Mouse (Mus musculus): Measurements from ENCODE around the gene Gm49416. TPM values are rescaled to one million over a fixed set of nuclear protein-coding genes. Genes with fewer than 3 reads are reported as not detected.
A peak's percentile ranks its signal among the peaks of the same experiment; 100 is the strongest.
"Not testable (repeated sequence)": the region's sequence is repeated elsewhere in the genome, so short reads cannot be mapped to it uniquely, and the experiment has no call there.

The Gm49416 gene
- polyA plus RNA-seq, 1 experiment from 2014 or later = 0.37 TPM

- Histone ChIP-seq H3K27ac (no peak overlapping the region), H3K27me3 (ENCODE audit: poor library complexity, severe bottlenecking) (no peaks in the 10 kb centered on the region), H3K36me3 (replicated peaks) (no peaks in the 10 kb centered on the region), H3K4me1 (no peaks in the 10 kb centered on the region), H3K4me3 (no peak overlapping the region), H3K9me3 (no peaks in the 10 kb centered on the region)
- no peak for DNase-seq (ENCODE audit: extremely low spot score, low spot score)
- WGBS = 43% methylated on average over 4 of the region's 4 CpGs
These were observed 31.0 kb upstream of the Gm49416 start for GRCm38 (mm10) chr19:8857689-8858088.

- Histone ChIP-seq H3K27ac (no peak overlapping the region), H3K4me1 (no peaks in the 10 kb centered on the region), H3K36me3 (replicated peaks) (no peaks in the 10 kb centered on the region), H3K9me3 (no peaks in the 10 kb centered on the region), H3K4me3 (no peak overlapping the region), H3K27me3 (ENCODE audit: poor library complexity, severe bottlenecking) (no peaks in the 10 kb centered on the region)
- WGBS = 21% methylated on average over 1 of the region's 1 CpGs
- DNase-seq (ENCODE audit: extremely low spot score, low spot score) = no peak
These were observed 29.7 kb upstream of the Gm49416 start for GRCm38 (mm10) chr19:8859018-8859417.

- Histone ChIP-seq H3K27ac (no peak overlapping the region), H3K27me3 (ENCODE audit: poor library complexity, severe bottlenecking) (no peaks in the 10 kb centered on the region), H3K36me3 (replicated peaks) (no peaks in the 10 kb centered on the region), H3K4me3 (no peak overlapping the region), H3K4me1 (no peaks in the 10 kb centered on the region), H3K9me3 (no peaks in the 10 kb centered on the region)
- WGBS = 85% methylated on average over 6 of the region's 6 CpGs
- no peak for DNase-seq (ENCODE audit: extremely low spot score, low spot score)
These were observed 24.5 kb upstream of the Gm49416 start for GRCm38 (mm10) chr19:8864265-8864664.

GRCm38 (mm10) chr19:8870381-8870780 is 18.3 kb upstream of the Gm49416 start:
- not testable (repeated sequence) for DNase-seq (ENCODE audit: extremely low spot score, low spot score); H3K9me3 ChIP-seq; H3K27me3 ChIP-seq (ENCODE audit: poor library complexity, severe bottlenecking)
- Histone ChIP-seq H3K27ac (peak overlapping the region; percentile 93), H3K36me3 (replicated peaks) (peaks cover 24% of the 10 kb centered on the region), H3K4me1 (peaks cover 14% of the 10 kb centered on the region), H3K4me3 (peak overlapping the region; percentile 99)
- WGBS = 80% methylated on average over 3 of the region's 3 CpGs

GRCm38 (mm10) chr19:8870838-8871237 is 17.9 kb upstream of the Gm49416 start:
- Histone ChIP-seq H3K27ac (peak overlapping the region; percentile 93), H3K27me3 (ENCODE audit: poor library complexity, severe bottlenecking) (no peaks in the 10 kb centered on the region), H3K36me3 (replicated peaks) (peaks cover 29% of the 10 kb centered on the region), H3K4me3 (peak overlapping the region; percentile 99), H3K9me3 (no peaks in the 10 kb centered on the region), H3K4me1 (peaks cover 14% of the 10 kb centered on the region)
- DNase-seq (ENCODE audit: extremely low spot score, low spot score) = no peak
- 60% methylated on average over 9 of the region's 9 CpGs for WGBS

GRCm38 (mm10) chr19:8871267-8872186 is 17.2 kb upstream of the Gm49416 start, which contains the start of gene Ubxn1:
TSS of gene Ubxn1 (plus strand) at chr19:8871496.
- WGBS = under 1% methylated on average over 59 of the region's 59 CpGs
- DNase-seq (ENCODE audit: extremely low spot score, low spot score) = peak; percentile 96
- peak within 1 kb of the TSS; percentile 93 for H3K27ac ChIP-seq
- H3K9me3 ChIP-seq = no peaks in the 10 kb centered on the region
- peaks cover 36% of the 10 kb centered on the region for H3K36me3 ChIP-seq (replicated peaks)
- H3K27me3 ChIP-seq (ENCODE audit: poor library complexity, severe bottlenecking) = no peaks in the 10 kb centered on the region
- peak within 1 kb of the TSS; percentile 99 for H3K4me3 ChIP-seq
- H3K4me1 ChIP-seq = peaks cover 14% of the 10 kb centered on the region

GRCm38 (mm10) chr19:8872266-8872840 is 16.4 kb upstream of the Gm49416 start:
- peak overlapping the region; percentile 93 for H3K27ac ChIP-seq
- no peaks in the 10 kb centered on the region for H3K9me3 ChIP-seq
- WGBS = 80% methylated on average over 10 of the region's 10 CpGs
- no peaks in the 10 kb centered on the region for H3K27me3 ChIP-seq (ENCODE audit: poor library complexity, severe bottlenecking)
- peak overlapping the region; percentile 99 for H3K4me3 ChIP-seq
- DNase-seq (ENCODE audit: extremely low spot score, low spot score) = no peak
- H3K4me1 ChIP-seq = peaks cover 14% of the 10 kb centered on the region
- H3K36me3 ChIP-seq (replicated peaks) = peaks cover 44% of the 10 kb centered on the region

GRCm38 (mm10) chr19:8875031-8875430 is 13.7 kb upstream of the Gm49416 start:
- 91% methylated on average over 7 of the region's 7 CpGs for WGBS
- H3K27ac ChIP-seq = no peak overlapping the region

GRCm38 (mm10) chr19:8880311-8881033 is 8.3 kb upstream of the Gm49416 start, which contains the start of gene Uqcc3:
TSS of gene Uqcc3 (minus strand) at chr19:8880923.
- peaks cover 16% of the 10 kb centered on the region for H3K4me1 ChIP-seq
- peak within 1 kb of the TSS; percentile 89 for H3K27ac ChIP-seq
- H3K36me3 ChIP-seq (replicated peaks) = peaks cover 29% of the 10 kb centered on the region
- H3K27me3 ChIP-seq (ENCODE audit: poor library complexity, severe bottlenecking) = no peaks in the 10 kb centered on the region
- H3K9me3 ChIP-seq = no peaks in the 10 kb centered on the region
- peak; percentile 82 for DNase-seq (ENCODE audit: extremely low spot score, low spot score)
- H3K4me3 ChIP-seq = peak within 1 kb of the TSS; percentile 89
- under 1% methylated on average over 42 of the region's 42 CpGs for WGBS

More at GRCm38 (mm10) chr19:8875031-8875430, 13.7 kb upstream of the Gm49416 start:
- no peak for DNase-seq (ENCODE audit: extremely low spot score, low spot score)
- Histone ChIP-seq H3K27me3 (ENCODE audit: poor library complexity, severe bottlenecking) (no peaks in the 10 kb centered on the region), H3K4me1 (peaks cover 22% of the 10 kb centered on the region), H3K4me3 (no peak overlapping the region), H3K36me3 (replicated peaks) (peaks cover 54% of the 10 kb centered on the region), H3K9me3 (no peaks in the 10 kb centered on the region)

- Histone ChIP-seq H3K4me1 (peaks cover 16% of the 10 kb centered on the region), H3K27me3 (ENCODE audit: poor library complexity, severe bottlenecking) (no peaks in the 10 kb centered on the region), H3K27ac (peak overlapping the region; percentile 89), H3K36me3 (replicated peaks) (peaks cover 24% of the 10 kb centered on the region), H3K9me3 (no peaks in the 10 kb centered on the region), H3K4me3 (peak overlapping the region; percentile 89)
- no peak for DNase-seq (ENCODE audit: extremely low spot score, low spot score)
- 18% methylated on average over 3 of the region's 3 CpGs for WGBS
These were observed 7.7 kb upstream of the Gm49416 start for GRCm38 (mm10) chr19:8881034-8881392.

- Histone ChIP-seq H3K27ac (no peak within 1 kb of the TSS), H3K27me3 (ENCODE audit: poor library complexity, severe bottlenecking) (no peaks in the 10 kb centered on the region), H3K4me3 (no peak within 1 kb of the TSS), H3K9me3 (no peaks in the 10 kb centered on the region), H3K4me1 (peaks cover 30% of the 10 kb centered on the region), H3K36me3 (replicated peaks) (peaks cover 5% of the 10 kb centered on the region; the same call in 1 of the 2 replicates)
- DNase-seq (ENCODE audit: extremely low spot score, low spot score) = no peak
- 81% methylated on average over 3 of the region's 3 CpGs for whole genome bisulfite sequencing
These were observed 5.1 kb upstream of the Gm49416 start, which contains the start of the genes Lbhd1 and Gm49403 for GRCm38 (mm10) chr19:8883616-8884015. TSS of gene Lbhd1 (plus strand) at chr19:8883732. TSS of gene Gm49403 (plus strand) at chr19:8883930.

GRCm38 (mm10) chr19:8886916-8887584 is 1.7 kb upstream of the Gm49416 start:
- Histone ChIP-seq H3K27me3 (ENCODE audit: poor library complexity, severe bottlenecking) (no peaks in the 10 kb centered on the region), H3K36me3 (replicated peaks) (peaks cover 22% of the 10 kb centered on the region), H3K4me3 (peak overlapping the region; percentile 78), H3K27ac (peak overlapping the region; percentile 96), H3K4me1 (peaks cover 22% of the 10 kb centered on the region), H3K9me3 (no peaks in the 10 kb centered on the region)
- no peak for DNase-seq (ENCODE audit: extremely low spot score, low spot score)
- WGBS = 56% methylated on average over 1 of the region's 1 CpGs

Measured in forebrain, embryonic 10.5 days (tissue).